Mouse (Mus musculus): ENCODE results near the gene Lyzl4.
A peak's percentile ranks its signal among the peaks of the same experiment; 100 is the strongest.

Lyzl4 gene

GRCm38 (mm10) chr9:121675556-121675955 lies 33.7 kb upstream of the Lyzl4 start:
- Histone ChIP-seq H3K9me3 (ENCODE audit: low read length) (no peaks in the 10 kb centered on the region), H3K27me3 (ENCODE audit: insufficient read depth, low read length) (peaks cover 35% of the 10 kb centered on the region), H3K4me1 (replicated peaks; ENCODE audit: low read depth, low read length) (peaks cover 4% of the 10 kb centered on the region), H3K36me3 (ENCODE audit: insufficient read depth, low read length) (no peaks in the 10 kb centered on the region), H3K4me3 (replicated peaks; ENCODE audit: low read length) (no peak overlapping the region)
- TF ChIP-seq NANOG (IDR thresholded peaks at IDR 0.05; ENCODE audit: borderline replicate concordance, low read length) = no peak
- no peak for TF ChIP-seq POU5F1 (IDR thresholded peaks at IDR 0.05; ENCODE audit: borderline replicate concordance, low read length)
- TF ChIP-seq CTCF (conservative IDR thresholded peaks at IDR 0.05; ENCODE audit: low read length) = no peak

- TF ChIP-seq CTCF (conservative IDR thresholded peaks at IDR 0.05; ENCODE audit: low read length) = no peak
- no peak for TF ChIP-seq NANOG (IDR thresholded peaks at IDR 0.05; ENCODE audit: borderline replicate concordance, low read length)
- TF ChIP-seq POU5F1 (IDR thresholded peaks at IDR 0.05; ENCODE audit: borderline replicate concordance, low read length) = no peak
- H3K4me1 ChIP-seq (replicated peaks; ENCODE audit: low read depth, low read length) = peaks cover 10% of the 10 kb centered on the region
Observed at GRCm38 (mm10) chr9:121675011-121675410, 33.1 kb upstream of the Lyzl4 start.

DNA sequence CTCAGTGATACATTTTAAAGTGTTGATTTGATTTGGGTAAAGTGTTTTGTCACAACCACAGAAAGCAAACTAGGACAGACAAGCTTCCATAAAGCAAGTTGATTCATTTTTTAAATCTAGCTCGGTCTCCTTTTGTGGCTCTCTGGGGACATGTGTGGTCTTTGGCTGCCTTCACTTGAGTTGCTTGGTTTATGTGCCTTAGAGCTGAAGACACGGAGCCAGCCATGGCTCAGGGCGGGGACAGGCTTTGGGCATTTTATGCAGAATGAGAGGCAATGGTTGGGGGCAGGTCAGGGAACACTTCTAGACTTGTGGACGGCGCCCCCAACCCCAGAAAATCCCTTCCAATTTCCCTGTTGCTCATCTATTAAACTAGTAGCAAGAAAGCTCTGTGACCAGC lies 31.8 kb upstream of the Lyzl4 start:
- H3K4me1 ChIP-seq (replicated peaks; ENCODE audit: low read depth, low read length) = peaks cover 23% of the 10 kb centered on the region
- H3K36me3 ChIP-seq (ENCODE audit: insufficient read depth, low read length) = no peaks in the 10 kb centered on the region
- no peaks in the 10 kb centered on the region for H3K9me3 ChIP-seq (ENCODE audit: low read length)
- H3K4me3 ChIP-seq (replicated peaks; ENCODE audit: low read length) = no peak overlapping the region
- peaks cover 53% of the 10 kb centered on the region for H3K27me3 ChIP-seq (ENCODE audit: insufficient read depth, low read length)
- TF ChIP-seq POU5F1 (IDR thresholded peaks at IDR 0.05; ENCODE audit: borderline replicate concordance, low read length) (no peak), CTCF (conservative IDR thresholded peaks at IDR 0.05; ENCODE audit: low read length) (no peak), NANOG (IDR thresholded peaks at IDR 0.05; ENCODE audit: borderline replicate concordance, low read length) (no peak)

More at GRCm38 (mm10) chr9:121675011-121675410, 33.1 kb upstream of the Lyzl4 start:
- Histone ChIP-seq H3K27me3 (ENCODE audit: insufficient read depth, low read length) (peaks cover 40% of the 10 kb centered on the region), H3K4me3 (replicated peaks; ENCODE audit: low read length) (no peak overlapping the region), H3K36me3 (ENCODE audit: insufficient read depth, low read length) (no peaks in the 10 kb centered on the region), H3K9me3 (ENCODE audit: low read length) (no peaks in the 10 kb centered on the region)

GRCm38 (mm10) chr9:121672311-121672710 lies 30.4 kb upstream of the Lyzl4 start:
- peaks cover 61% of the 10 kb centered on the region for H3K27me3 ChIP-seq (ENCODE audit: insufficient read depth, low read length)
- no peaks in the 10 kb centered on the region for H3K36me3 ChIP-seq (ENCODE audit: insufficient read depth, low read length)
- no peaks in the 10 kb centered on the region for H3K9me3 ChIP-seq (ENCODE audit: low read length)
- no peak overlapping the region for H3K4me3 ChIP-seq (replicated peaks; ENCODE audit: low read length)
- H3K4me1 ChIP-seq (replicated peaks; ENCODE audit: low read depth, low read length) = peaks cover 29% of the 10 kb centered on the region
- TF ChIP-seq CTCF (conservative IDR thresholded peaks at IDR 0.05; ENCODE audit: low read length) = no peak
- TF ChIP-seq POU5F1 (IDR thresholded peaks at IDR 0.05; ENCODE audit: borderline replicate concordance, low read length) = no peak
- no peak for TF ChIP-seq NANOG (IDR thresholded peaks at IDR 0.05; ENCODE audit: borderline replicate concordance, low read length)

- peaks cover 67% of the 10 kb centered on the region for H3K27me3 ChIP-seq (ENCODE audit: insufficient read depth, low read length)
- peaks cover 30% of the 10 kb centered on the region for H3K4me1 ChIP-seq (replicated peaks; ENCODE audit: low read depth, low read length)
- no peak overlapping the region for H3K4me3 ChIP-seq (replicated peaks; ENCODE audit: low read length)
- peak; percentile 57 for TF ChIP-seq CTCF (conservative IDR thresholded peaks at IDR 0.05; ENCODE audit: low read length)
- TF ChIP-seq POU5F1 (IDR thresholded peaks at IDR 0.05; ENCODE audit: borderline replicate concordance, low read length) = no peak
- H3K9me3 ChIP-seq (ENCODE audit: low read length) = no peaks in the 10 kb centered on the region
- no peaks in the 10 kb centered on the region for H3K36me3 ChIP-seq (ENCODE audit: insufficient read depth, low read length)
Observed at GRCm38 (mm10) chr9:121671300-121671699, 29.4 kb upstream of the Lyzl4 start.

DNA sequence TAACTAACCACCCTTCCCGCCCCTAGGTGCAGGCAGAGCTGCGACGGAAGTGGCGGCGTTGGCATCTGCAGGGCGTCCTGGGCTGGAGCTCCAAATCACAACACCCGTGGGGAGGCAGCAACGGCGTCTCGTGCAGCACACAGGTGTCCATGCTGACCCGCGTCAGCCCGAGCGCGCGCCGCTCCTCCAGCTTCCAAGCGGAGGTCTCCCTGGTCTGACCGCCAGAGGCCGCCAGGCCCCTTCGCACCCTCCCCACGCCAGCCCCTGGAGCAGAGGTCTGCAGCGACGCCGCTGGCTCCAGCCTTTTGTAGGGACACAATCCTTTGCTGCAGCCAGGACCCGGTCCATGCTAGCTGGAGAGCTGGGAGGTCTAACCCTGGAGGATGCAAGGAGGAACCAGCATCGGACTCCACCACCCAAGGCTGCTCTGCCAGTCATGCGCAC lies 27.5 kb upstream of the Lyzl4 start:
- Histone ChIP-seq H3K36me3 (ENCODE audit: insufficient read depth, low read length) (no peaks in the 10 kb centered on the region), H3K4me3 (replicated peaks; ENCODE audit: low read length) (peak overlapping the region; percentile 63), H3K9me3 (ENCODE audit: low read length) (no peaks in the 10 kb centered on the region), H3K4me1 (replicated peaks; ENCODE audit: low read depth, low read length) (peaks cover 30% of the 10 kb centered on the region), H3K27me3 (ENCODE audit: insufficient read depth, low read length) (peaks cover 84% of the 10 kb centered on the region)
- TF ChIP-seq CTCF (conservative IDR thresholded peaks at IDR 0.05; ENCODE audit: low read length) = no peak
- TF ChIP-seq NANOG (IDR thresholded peaks at IDR 0.05; ENCODE audit: borderline replicate concordance, low read length) = no peak

DNA sequence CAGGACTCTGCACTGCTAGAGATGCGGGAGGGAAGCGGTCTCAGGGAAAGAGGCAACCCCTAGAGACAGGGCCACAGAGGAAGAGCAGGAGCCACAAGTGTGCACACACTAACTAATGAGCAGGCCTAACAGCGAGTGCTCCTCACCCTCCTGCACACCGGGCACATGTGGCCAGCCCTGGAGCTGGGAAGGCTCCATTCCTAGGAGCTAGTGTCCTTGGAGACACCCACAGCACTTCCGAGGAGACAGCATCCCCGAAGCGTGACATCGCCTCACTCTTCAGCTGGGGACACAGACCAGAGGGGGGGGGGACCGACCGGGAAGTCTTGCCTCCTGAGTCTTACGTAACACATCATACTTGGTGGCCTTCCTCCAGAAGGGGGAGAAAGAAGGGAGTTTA lies 25.9 kb upstream of the Lyzl4 start:
- Histone ChIP-seq H3K4me3 (replicated peaks; ENCODE audit: low read length) (no peak overlapping the region), H3K9me3 (ENCODE audit: low read length) (no peaks in the 10 kb centered on the region), H3K36me3 (ENCODE audit: insufficient read depth, low read length) (no peaks in the 10 kb centered on the region), H3K4me1 (replicated peaks; ENCODE audit: low read depth, low read length) (peaks cover 30% of the 10 kb centered on the region), H3K27me3 (ENCODE audit: insufficient read depth, low read length) (peaks cover 93% of the 10 kb centered on the region)
- TF ChIP-seq NANOG (IDR thresholded peaks at IDR 0.05; ENCODE audit: borderline replicate concordance, low read length) (no peak), CTCF (conservative IDR thresholded peaks at IDR 0.05; ENCODE audit: low read length) (no peak), POU5F1 (IDR thresholded peaks at IDR 0.05; ENCODE audit: borderline replicate concordance, low read length) (no peak)

DNA sequence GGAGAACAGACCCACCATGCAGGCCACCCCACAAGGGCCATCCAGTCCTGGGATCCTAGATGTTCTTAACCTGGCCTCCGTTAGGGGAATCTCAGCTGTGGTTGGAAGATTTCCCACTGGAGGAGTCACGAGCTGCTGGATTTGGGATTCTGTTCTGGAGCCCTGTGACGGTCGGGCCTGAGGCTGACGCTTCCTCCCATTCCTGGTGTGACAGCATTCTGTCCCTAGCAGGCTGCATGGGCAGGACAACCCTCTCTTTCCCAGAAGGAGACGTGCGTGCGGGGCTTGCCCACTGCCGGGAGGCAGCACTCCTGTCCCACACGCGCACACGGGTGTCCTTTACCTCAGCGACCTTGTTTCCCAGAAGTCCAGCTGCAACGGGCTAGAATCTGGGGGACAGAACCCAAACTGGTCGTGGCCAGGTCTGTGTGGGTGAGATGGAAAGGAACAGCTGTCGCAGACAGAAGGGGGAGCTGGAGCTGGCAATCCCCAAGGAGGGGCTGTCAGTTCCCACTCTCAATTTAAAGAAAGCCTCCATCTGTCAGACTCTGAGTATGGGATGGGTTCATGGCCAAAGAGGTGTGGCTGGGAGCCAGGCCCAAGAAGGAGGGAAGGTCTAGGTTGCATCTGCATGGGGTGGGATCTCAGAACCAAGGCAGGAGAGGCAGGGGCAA lies 25.2 kb upstream of the Lyzl4 start:
- Histone ChIP-seq H3K27me3 (ENCODE audit: insufficient read depth, low read length) (peaks cover 93% of the 10 kb centered on the region), H3K4me3 (replicated peaks; ENCODE audit: low read length) (no peak overlapping the region), H3K36me3 (ENCODE audit: insufficient read depth, low read length) (no peaks in the 10 kb centered on the region), H3K9me3 (ENCODE audit: low read length) (no peaks in the 10 kb centered on the region), H3K4me1 (replicated peaks; ENCODE audit: low read depth, low read length) (peaks cover 30% of the 10 kb centered on the region)
- TF ChIP-seq CTCF (conservative IDR thresholded peaks at IDR 0.05; ENCODE audit: low read length) = no peak
- no peak for TF ChIP-seq NANOG (IDR thresholded peaks at IDR 0.05; ENCODE audit: borderline replicate concordance, low read length)
- no peak for TF ChIP-seq POU5F1 (IDR thresholded peaks at IDR 0.05; ENCODE audit: borderline replicate concordance, low read length)

DNA sequence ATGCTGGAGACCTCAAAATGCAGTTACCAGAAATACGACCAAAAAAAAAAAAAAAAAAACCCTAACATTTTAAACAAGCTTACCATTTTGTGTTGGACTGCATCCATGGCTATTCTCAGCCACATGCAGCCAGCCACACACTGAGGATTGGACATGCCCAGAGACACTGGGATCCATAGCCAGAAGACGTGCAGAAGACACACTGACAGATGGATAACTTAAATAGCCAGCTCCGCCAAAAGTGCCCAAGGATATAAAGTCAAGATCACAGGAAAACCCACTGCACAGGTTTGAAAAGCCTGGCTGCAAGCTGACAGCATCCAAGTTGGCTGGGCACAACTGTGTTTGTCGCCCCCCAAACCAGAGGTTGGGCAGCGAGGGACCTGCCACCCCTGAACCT lies 22.2 kb upstream of the Lyzl4 start:
- no peak overlapping the region for H3K4me3 ChIP-seq (replicated peaks; ENCODE audit: low read length)
- TF ChIP-seq POU5F1 (IDR thresholded peaks at IDR 0.05; ENCODE audit: borderline replicate concordance, low read length) = no peak
- H3K9me3 ChIP-seq (ENCODE audit: low read length) = no peaks in the 10 kb centered on the region
- H3K27me3 ChIP-seq (ENCODE audit: insufficient read depth, low read length) = peaks cover 88% of the 10 kb centered on the region
- no peaks in the 10 kb centered on the region for H3K36me3 ChIP-seq (ENCODE audit: insufficient read depth, low read length)
- H3K4me1 ChIP-seq (replicated peaks; ENCODE audit: low read depth, low read length) = peaks cover 11% of the 10 kb centered on the region
